Mouse (Mus musculus) cerebellum, adult 9-11 months (tissue): ENCODE results near the gene 1700122O11Rik.

Source experiments
- DNase-seq: peaks from one replicate; pipeline ENCODE4 v3.0.0; 2022

The 1700122O11Rik gene

GRCm38 (mm10) chr17:48038193-48038592 lies at the start of gene 1700122O11Rik:
1700122O11Rik (minus strand) TSS chr17:48038293.
- no peak for DNase-seq

GRCm38 (mm10) chr17:48080626-48081025 lies 42.5 kb upstream of the 1700122O11Rik start:
- DNase-seq, result no peak

- no peak for DNase-seq
Observed at GRCm38 (mm10) chr17:48067729-48068128, 29.6 kb upstream of the 1700122O11Rik start.

GRCm38 (mm10) chr17:48067083-48067614 lies 29.1 kb upstream of the 1700122O11Rik start:
- DNase-seq, result no peak

- DNase-seq, result no peak
Observed at GRCm38 (mm10) chr17:48065081-48065501, 27.0 kb upstream of the 1700122O11Rik start.

- DNase-seq, result no peak
Observed at GRCm38 (mm10) chr17:48064196-48064843, 26.2 kb upstream of the 1700122O11Rik start.

GRCm38 (mm10) chr17:48057382-48057781 lies 19.3 kb upstream of the 1700122O11Rik start:
- peak; percentile 6 for DNase-seq

GRCm38 (mm10) chr17:48055076-48055816 lies 17.2 kb upstream of the 1700122O11Rik start:
- no peak for DNase-seq

GRCm38 (mm10) chr17:48053646-48054045 lies 15.6 kb upstream of the 1700122O11Rik start:
- no peak for DNase-seq

- no peak for DNase-seq
Observed at GRCm38 (mm10) chr17:48052338-48053067, 14.4 kb upstream of the 1700122O11Rik start.

- DNase-seq, result no peak
Observed at GRCm38 (mm10) chr17:48051638-48052337, 13.7 kb upstream of the 1700122O11Rik start.

GRCm38 (mm10) chr17:48045631-48046030 lies 7.5 kb upstream of the 1700122O11Rik start:
- DNase-seq, result no peak

GRCm38 (mm10) chr17:48043154-48043880 lies 5.2 kb upstream of the 1700122O11Rik start:
- no peak for DNase-seq

- no peak for DNase-seq
Observed at GRCm38 (mm10) chr17:48041351-48042287, 3.5 kb upstream of the 1700122O11Rik start.

- no peak for DNase-seq
Observed at GRCm38 (mm10) chr17:48039232-48039866, 1.3 kb upstream of the 1700122O11Rik start.

- no peak for DNase-seq
Observed at GRCm38 (mm10) chr17:48036921-48037320, 1.2 kb downstream of the 1700122O11Rik start.

GRCm38 (mm10) chr17:48031521-48032430 lies 6.3 kb downstream of the 1700122O11Rik start:
- DNase-seq, result no peak

GRCm38 (mm10) chr17:48029241-48029640 lies 8.9 kb downstream of the 1700122O11Rik start:
- no peak for DNase-seq

- DNase-seq, result no peak
Observed at GRCm38 (mm10) chr17:48028250-48028649, 9.8 kb downstream of the 1700122O11Rik start.
